Comparison of ENCODE assay signal across 25 mouse cellular contexts in the genomic region with DNA sequence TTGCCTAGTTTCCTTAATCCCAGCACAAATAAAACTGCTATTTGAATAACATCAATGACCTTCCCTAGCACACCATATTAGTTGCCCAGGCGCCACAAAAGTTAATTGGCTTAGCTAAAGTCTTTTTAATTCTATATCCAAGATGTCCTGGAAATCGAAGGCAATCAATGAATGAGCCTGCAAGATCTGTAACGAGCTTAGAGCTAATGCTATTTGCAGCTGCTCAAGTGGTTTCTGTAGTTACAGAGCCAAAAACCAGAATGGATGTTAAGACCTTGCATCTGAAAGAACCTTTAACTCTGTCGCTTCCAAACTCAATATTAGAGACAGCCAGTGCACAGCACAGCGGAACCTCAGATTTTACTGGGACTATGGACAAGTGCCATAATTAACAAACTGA.
"Had no signal": no experiment of that assay in that cellular context is flagged by ENCODE, and none has a peak within 500 bp of the region (broad histone marks: within the 10 kb centered on the region; RNA-seq: fewer than 3 reads in every experiment).

No protein-coding gene starts in this region.

- DNase-seq: gastrocnemius, adult 2 months; gastrocnemius, postnatal 10 days; gastrocnemius, postnatal 25 days; heart, adult 18-20 months; heart, postnatal 10 days; heart, postnatal 4 days; kidney, adult 18-20 months; kidney, adult 8-10 months; kidney, postnatal 10 days; kidney, postnatal 25 days; kidney, postnatal 4 days; liver had no signal

- H3K9me3 ChIP-seq: heart, embryonic 10.5 days; heart, embryonic 12.5 days; hindbrain, embryonic 10.5 days; hindbrain, embryonic 13.5 days; hindbrain, embryonic 15.5 days; intestine, embryonic 15.5 days; limb, embryonic 10.5 days; limb, embryonic 12.5 days had no signal

- H3K27ac ChIP-seq: gastrocnemius, adult 2 months; heart, embryonic 10.5 days; hindbrain, embryonic 10.5 days; hindbrain, embryonic 13.5 days; hindbrain, embryonic 15.5 days; intestine, embryonic 15.5 days; layer of hippocampus, adult 2 months; left cerebral cortex, adult 2 months; limb, embryonic 10.5 days; limb, embryonic 12.5 days had no signal

- H3K4me1 ChIP-seq: heart, embryonic 10.5 days; heart, embryonic 12.5 days; hindbrain, embryonic 10.5 days; hindbrain, embryonic 15.5 days; intestine, embryonic 15.5 days; limb, embryonic 10.5 days; limb, embryonic 12.5 days had no signal

- H3K4me3 ChIP-seq: gastrocnemius, adult 2 months; heart, embryonic 10.5 days; heart, embryonic 12.5 days; hindbrain, embryonic 10.5 days; hindbrain, embryonic 13.5 days; hindbrain, embryonic 15.5 days; intestine, embryonic 15.5 days; layer of hippocampus, adult 2 months; left cerebral cortex, adult 2 months; limb, embryonic 10.5 days; limb, embryonic 12.5 days had no signal

- ATAC-seq: inflammation-experienced regulatory T-cells, adult 6 months; intestine, embryonic 15.5 days; intestine, postnatal 0 days had no signal

- H3K4me2 ChIP-seq: heart, embryonic 12.5 days; hindbrain, embryonic 13.5 days; hindbrain, embryonic 15.5 days; intestine, embryonic 15.5 days; limb, embryonic 12.5 days; liver, embryonic 11.5 days had no signal

- H3K9ac ChIP-seq: heart, embryonic 12.5 days; hindbrain, embryonic 13.5 days; hindbrain, embryonic 15.5 days; intestine, embryonic 15.5 days; limb, embryonic 12.5 days had no signal

- H3K27me3 ChIP-seq: heart, embryonic 12.5 days; hindbrain, embryonic 13.5 days; hindbrain, embryonic 15.5 days; intestine, embryonic 15.5 days; limb, embryonic 12.5 days had no signal

- H3K36me3 ChIP-seq: heart, embryonic 10.5 days; heart, embryonic 12.5 days; hindbrain, embryonic 10.5 days; hindbrain, embryonic 13.5 days; hindbrain, embryonic 15.5 days; intestine, embryonic 15.5 days; limb, embryonic 10.5 days; limb, embryonic 12.5 days had no signal
